Mouse (Mus musculus) stomach, postnatal 0 days (tissue): ENCODE results near the gene Igsf21. TPM values are rescaled to one million over a fixed set of nuclear protein-coding genes. Genes with fewer than 3 reads are reported as not detected.

Experiments
- ATAC-seq: fragments of 200-750 bp; cut with Nextera tagmentation; 2 replicates; pipeline ENCODE4 v1.8.0; 2017; ENCODE audit not compliant: low FRiP score, low TSS enrichment
- DNase-seq: peaks from one replicate; pipeline ENCODE4 v3.0.0-alpha.2; 2016; ENCODE audit warnings: low spot score
- H3K27ac ChIP-seq: fragments of 300-500 bp; sonication (generic); replicated peaks from 2 replicates; pipeline ENCODE4 v1.5.1; 2014; ENCODE audit warnings: mild to moderate bottlenecking, control low read depth
- H3K27me3 ChIP-seq: fragments of 300-500 bp; sonication (generic); 2 replicates; pipeline ENCODE4 v1.6.1; 2014; ENCODE audit warnings: low read length; ENCODE audit not compliant: control insufficient read depth, insufficient read depth
- H3K36me3 ChIP-seq: fragments of 300-500 bp; sonication (generic); 2 replicates; pipeline ENCODE4 v1.6.1; 2014; ENCODE audit warnings: low read length, mixed read lengths; ENCODE audit not compliant: control insufficient read depth, insufficient read depth
- H3K4me1 ChIP-seq: fragments of 300-500 bp; sonication (generic); replicated peaks from 2 replicates; pipeline ENCODE4 v1.6.1; 2014; ENCODE audit warnings: antibody characterized with exemption; ENCODE audit not compliant: control insufficient read depth, insufficient read depth
- H3K4me2 ChIP-seq: fragments of 300-500 bp; sonication (generic); replicated peaks from 2 replicates; pipeline ENCODE4 v1.6.1; 2014; ENCODE audit warnings: low read depth, mild to moderate bottlenecking, control low read depth, moderate library complexity
- H3K4me3 ChIP-seq: fragments of 300-500 bp; sonication (generic); 2 replicates; pipeline ENCODE4 v1.5.1; 2014; ENCODE audit warnings: low read depth, low read length, control low read depth
- H3K9ac ChIP-seq: fragments of 300-500 bp; sonication (generic); 2 replicates; pipeline ENCODE4 v1.6.1; 2014; ENCODE audit warnings: mild to moderate bottlenecking, low read length, control low read depth, mixed read lengths
- H3K9me3 ChIP-seq: fragments of 300-500 bp; sonication (generic); 2 replicates; pipeline ENCODE4 v1.6.1; 2016; ENCODE audit warnings: low read length; ENCODE audit not compliant: control insufficient read depth
- CTCF ChIP-seq: IDR thresholded peaks from 2 replicates; pipeline ENCODE4 v1.5.1; 2016; ENCODE audit warnings: antibody characterized with exemption, low read depth, mild to moderate bottlenecking, moderate library complexity
- EP300 ChIP-seq: optimal IDR thresholded peaks from 2 replicates; pipeline ENCODE3; 2016; ENCODE audit warnings: antibody characterized with exemption
- WGBS: fragments of 180-500 bp; shearing (Covaris S2); extraction: QIAGEN DNeasy Blood & Tissue Kit; methylation state at CpG from one replicate; pipeline ENCODE4 v1.1.7; 2014; 5-methylcytosine and 5-hydroxymethylcytosine counted together
- polyA plus RNA-seq: library from polyadenylated mRNA; unstranded; fragments of >200 nt; fragmentation: Nextera tagmentation; extraction: Ambion mirVana; gene quantifications from 2 replicates; pipeline ENCODE4 v1.2.1, GENCODE M21; 2015

The Igsf21 gene
- 1.2 and 1.5 TPM in 2 replicates for polyA plus RNA-seq

DNA sequence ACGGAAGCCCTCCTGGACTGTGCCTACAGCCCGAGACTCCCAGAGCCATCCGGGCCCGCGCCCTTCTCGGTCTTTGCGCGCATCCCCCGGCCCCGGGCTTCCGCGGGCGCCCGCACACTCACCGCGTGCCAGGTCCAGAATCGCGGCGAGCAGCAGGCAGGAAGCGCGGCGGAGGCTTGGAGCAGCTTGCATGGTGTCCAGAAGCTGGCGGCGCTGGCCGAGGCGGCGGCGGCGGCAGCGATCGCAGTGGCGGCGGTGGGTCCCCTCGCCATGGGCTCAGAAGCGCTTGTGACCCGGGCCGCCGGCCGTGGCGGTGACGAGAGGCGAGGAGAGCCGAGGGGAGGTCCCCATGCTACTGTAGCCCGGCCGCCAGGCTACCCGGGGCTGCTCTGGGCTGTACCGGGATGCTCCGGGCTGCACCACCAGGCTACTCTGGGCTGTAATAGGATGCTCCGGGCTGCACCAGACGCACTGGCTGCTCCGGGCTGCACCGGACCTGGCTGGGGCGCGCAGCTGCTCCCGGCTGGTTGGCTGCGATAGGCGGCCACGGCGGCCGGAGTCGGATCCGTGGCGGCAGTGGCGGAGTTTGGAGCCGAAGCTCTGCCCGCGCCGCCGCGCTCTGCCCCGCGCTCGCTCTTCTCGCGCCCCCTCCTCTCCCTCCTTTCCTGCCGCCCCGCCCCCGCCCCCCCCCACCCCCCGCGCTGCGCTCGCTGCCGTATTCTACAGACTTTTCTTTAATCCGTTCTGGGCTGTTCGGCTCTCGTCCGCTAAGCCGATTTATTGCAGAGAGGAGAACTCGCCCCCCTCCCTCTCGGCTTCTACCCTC, at the start of gene Igsf21:
Igsf21 (minus strand) TSS at position 605 of the 826 bp plus-strand sequence.
- TF ChIP-seq EP300 (no peak), CTCF (no peak)
- no peak within 1 kb of the TSS for H3K27ac ChIP-seq
- no peaks in the 10 kb centered on the region for H3K36me3 ChIP-seq
- H3K4me1 ChIP-seq = no peaks in the 10 kb centered on the region
- no peak within 1 kb of the TSS for H3K9ac ChIP-seq
- no peak for ATAC-seq
- WGBS = under 1% methylated on average over 62 of the region's 90 CpGs
- peaks cover 24% of the 10 kb centered on the region; the same call in 1 of the 2 replicates for H3K27me3 ChIP-seq
- H3K4me2 ChIP-seq = peak within 1 kb of the TSS; percentile 20; the same call in 1 of the 2 replicates
- DNase-seq = peak; percentile 20
- H3K9me3 ChIP-seq = no peaks in the 10 kb centered on the region
- peak within 1 kb of the TSS; percentile 23; the same call in 1 of the 2 replicates for H3K4me3 ChIP-seq

DNA sequence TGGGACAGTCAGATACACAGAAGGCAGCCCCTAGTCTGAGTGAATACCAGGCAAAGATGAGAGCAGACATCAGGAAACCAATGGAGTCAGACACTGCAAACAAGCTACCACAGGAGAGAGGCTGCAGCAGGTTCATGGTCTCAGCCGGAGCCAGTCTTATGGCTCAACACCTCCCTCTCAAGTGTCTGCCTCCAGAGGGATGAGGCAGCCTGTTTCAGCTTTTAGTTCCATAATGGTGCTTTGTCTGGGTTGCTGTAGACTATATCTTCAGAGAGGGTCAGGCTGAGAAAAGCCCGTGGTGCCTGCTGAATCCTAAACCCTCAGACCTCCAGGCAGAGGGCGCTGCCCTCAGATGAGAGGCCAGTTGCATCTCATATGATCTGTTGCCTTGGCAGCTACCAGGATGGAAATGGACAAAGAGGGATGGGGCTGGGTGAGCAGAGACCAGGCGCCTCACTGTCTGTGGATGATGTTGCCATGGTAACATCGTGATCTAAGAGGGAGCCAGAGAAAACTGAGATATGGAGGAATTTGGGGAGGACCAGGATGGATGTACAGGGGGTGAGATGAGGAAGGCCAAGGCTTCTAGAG, 39.2 kb upstream of the Igsf21 start:
- TF ChIP-seq EP300 (no peak), CTCF (no peak)
- WGBS = 77% methylated on average over 5 of the region's 5 CpGs

DNA sequence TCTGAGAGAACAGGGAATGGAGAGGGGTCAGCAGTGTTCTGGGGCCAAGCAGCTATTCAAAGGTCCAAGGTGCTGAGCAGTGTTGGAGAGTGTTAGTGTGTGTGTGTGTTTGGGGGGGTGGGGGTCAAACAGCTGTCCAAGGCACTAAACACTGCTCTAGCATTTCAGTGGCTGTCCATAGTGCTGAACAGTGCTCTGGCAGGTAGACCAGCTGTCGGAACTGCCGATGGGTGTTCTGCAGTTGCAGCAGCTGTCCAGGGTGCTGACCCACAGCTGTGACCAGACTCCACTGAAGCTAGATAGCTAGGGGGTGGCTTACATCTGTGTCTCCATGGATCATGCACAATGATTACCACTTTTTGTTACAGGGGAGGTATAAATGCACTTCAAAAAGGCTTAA, 36.8 kb upstream of the Igsf21 start:
- no peak overlapping the region for H3K9ac ChIP-seq
- no peak overlapping the region for H3K27ac ChIP-seq
- TF ChIP-seq EP300 (no peak), CTCF (no peak)
- 5% methylated on average over 2 of the region's 2 CpGs for WGBS
- H3K36me3 ChIP-seq = no peaks in the 10 kb centered on the region
- H3K4me1 ChIP-seq = no peaks in the 10 kb centered on the region
- ATAC-seq (peak; percentile 42; the same call in 1 of the 2 replicates), DNase-seq (peak; percentile 74)
- no peaks in the 10 kb centered on the region for H3K9me3 ChIP-seq
- H3K4me2 ChIP-seq = no peak overlapping the region
- H3K4me3 ChIP-seq = no peak overlapping the region
- no peaks in the 10 kb centered on the region for H3K27me3 ChIP-seq

More for the DNA sequence above, 39.2 kb upstream of the Igsf21 start:
- ATAC-seq = no peak
- DNase-seq = no peak
- Histone ChIP-seq H3K4me2 (no peak overlapping the region), H3K27me3 (no peaks in the 10 kb centered on the region), H3K4me3 (no peak overlapping the region), H3K4me1 (no peaks in the 10 kb centered on the region), H3K27ac (no peak overlapping the region), H3K36me3 (no peaks in the 10 kb centered on the region), H3K9ac (no peak overlapping the region), H3K9me3 (no peaks in the 10 kb centered on the region)

DNA sequence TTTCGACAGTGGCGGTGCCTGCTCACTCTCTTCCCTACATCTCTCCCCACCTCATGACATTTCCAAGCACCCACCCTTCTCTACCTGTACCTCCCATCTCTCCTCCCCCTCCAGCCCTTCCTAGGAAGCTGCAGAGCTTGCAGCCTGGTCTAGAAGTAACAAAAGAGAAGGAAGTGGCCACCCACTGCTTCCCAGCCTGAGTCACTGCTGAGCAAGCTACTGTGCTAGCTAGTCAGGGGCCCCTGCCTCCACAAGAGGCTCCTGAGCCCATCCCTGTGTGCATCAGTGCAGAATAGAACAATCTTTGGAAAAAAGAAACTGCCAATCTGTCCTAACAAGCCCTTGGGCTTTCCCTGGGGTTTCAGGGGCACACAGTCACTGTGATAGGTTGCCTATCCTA, 31.7 kb upstream of the Igsf21 start:
- no peaks in the 10 kb centered on the region for H3K4me1 ChIP-seq
- no peaks in the 10 kb centered on the region for H3K9me3 ChIP-seq
- no peak overlapping the region for H3K9ac ChIP-seq
- 96% methylated on average over 2 of the region's 2 CpGs for WGBS
- no peak for TF ChIP-seq EP300
- TF ChIP-seq CTCF = no peak
- H3K4me3 ChIP-seq = no peak overlapping the region
- H3K4me2 ChIP-seq = no peak overlapping the region
- no peaks in the 10 kb centered on the region for H3K27me3 ChIP-seq
- H3K27ac ChIP-seq = no peak overlapping the region
- ATAC-seq = no peak
- no peak for DNase-seq
- H3K36me3 ChIP-seq = no peaks in the 10 kb centered on the region

GRCm38 (mm10) chr4:140271913-140272312, 25.3 kb upstream of the Igsf21 start:
- DNase-seq (no peak), ATAC-seq (no peak)
- Histone ChIP-seq H3K27me3 (no peaks in the 10 kb centered on the region), H3K4me2 (no peak overlapping the region), H3K27ac (no peak overlapping the region), H3K9ac (no peak overlapping the region), H3K4me3 (no peak overlapping the region), H3K4me1 (no peaks in the 10 kb centered on the region), H3K9me3 (no peaks in the 10 kb centered on the region), H3K36me3 (no peaks in the 10 kb centered on the region)
- TF ChIP-seq CTCF (no peak), EP300 (no peak)
- WGBS = 84% methylated on average over 5 of the region's 5 CpGs

- 66% methylated on average over 7 of the region's 7 CpGs for WGBS
These were observed 23.9 kb upstream of the Igsf21 start for GRCm38 (mm10) chr4:140270451-140270850.

More at GRCm38 (mm10) chr4:140270451-140270850, 23.9 kb upstream of the Igsf21 start:
- no peak overlapping the region for H3K9ac ChIP-seq
- DNase-seq (no peak), ATAC-seq (no peak)
- no peak overlapping the region for H3K27ac ChIP-seq
- TF ChIP-seq EP300 (no peak), CTCF (no peak)
- H3K9me3 ChIP-seq = no peaks in the 10 kb centered on the region
- no peak overlapping the region for H3K4me2 ChIP-seq
- no peak overlapping the region for H3K4me3 ChIP-seq
- H3K4me1 ChIP-seq = no peaks in the 10 kb centered on the region
- no peaks in the 10 kb centered on the region for H3K36me3 ChIP-seq
- no peaks in the 10 kb centered on the region for H3K27me3 ChIP-seq
